Mouse (Mus musculus) testis, postnatal 10 days (tissue): Measurements from ENCODE around the gene Zfp607a.
"Not testable (repeated sequence)": the region's sequence is repeated elsewhere in the genome, so short reads cannot be mapped to it uniquely, and the experiment has no call there.

Experiments
- DNase-seq: peaks from one replicate; pipeline ENCODE4 v3.0.0; 2021; ENCODE audit warnings: low spot score

The Zfp607a gene

GRCm38 (mm10) chr7:27857227-27857626 is at the start of gene Zfp607a:
TSS of gene Zfp607a (plus strand) at chr7:27857527.
- no peak for DNase-seq

GRCm38 (mm10) chr7:27818526-27819110 is 38.7 kb upstream of the Zfp607a start:
- no peak for DNase-seq

- no peak for DNase-seq
Observed at GRCm38 (mm10) chr7:27822611-27823010, 34.7 kb upstream of the Zfp607a start.

- DNase-seq: no peak
Observed at GRCm38 (mm10) chr7:27834131-27834530, 23.2 kb upstream of the Zfp607a start.

GRCm38 (mm10) chr7:27837896-27838295 is 19.4 kb upstream of the Zfp607a start:
- DNase-seq: no peak

- peak; percentile 88 for DNase-seq
Observed at GRCm38 (mm10) chr7:27838323-27839249, 18.7 kb upstream of the Zfp607a start, which contains the start of gene Zfp59. TSS of gene Zfp59 (plus strand) at chr7:27838607.

GRCm38 (mm10) chr7:27839596-27839995 is 17.7 kb upstream of the Zfp607a start:
- DNase-seq: no peak

GRCm38 (mm10) chr7:27840104-27840503 is 17.2 kb upstream of the Zfp607a start:
- DNase-seq: no peak

- DNase-seq: no peak
Observed at GRCm38 (mm10) chr7:27859301-27860251, 2.2 kb downstream of the Zfp607a start.

- peak; percentile 72 for DNase-seq
Observed at GRCm38 (mm10) chr7:27860396-27861235, 3.3 kb downstream of the Zfp607a start.

- DNase-seq: not testable (repeated sequence)
Observed at GRCm38 (mm10) chr7:27862578-27862977, 5.3 kb downstream of the Zfp607a start.

- no peak for DNase-seq
Observed at GRCm38 (mm10) chr7:27881721-27882120, 24.4 kb downstream of the Zfp607a start.

- no peak for DNase-seq
Observed at GRCm38 (mm10) chr7:27900601-27901000, 43.3 kb downstream of the Zfp607a start.

GRCm38 (mm10) chr7:27905061-27905848 is 47.9 kb downstream of the Zfp607a start:
- no peak for DNase-seq

- DNase-seq: not testable (repeated sequence)
Observed at GRCm38 (mm10) chr7:27910952-27911351, 53.6 kb downstream of the Zfp607a start.

- not testable (repeated sequence) for DNase-seq
Observed at GRCm38 (mm10) chr7:27927041-27927440, 69.7 kb downstream of the Zfp607a start.

GRCm38 (mm10) chr7:27928818-27929695 is 71.7 kb downstream of the Zfp607a start, which contains the start of gene Zfp974:
TSS of gene Zfp974 (minus strand) at chr7:27929460.
- peak; percentile 80 for DNase-seq
